Mouse (Mus musculus): ENCODE measurements around the gene Vstm2l. TPM values are rescaled to one million over a fixed set of nuclear protein-coding genes. Genes with fewer than 3 reads are reported as not detected.

Vstm2l gene
- 0.10 TPM in 1 of 2 replicates, not detected in the other for polyA plus RNA-seq (2015; fragmentation: Nextera tagmentation; extraction: Ambion mirVana)

GRCm38 (mm10) chr2:157914105-157914764, at the start of gene Vstm2l:
TSS of gene Vstm2l (plus strand) at chr2:157914653.
- H3K27ac ChIP-seq (replicated peaks): no peak within 1 kb of the TSS
- H3K4me1 ChIP-seq: peaks cover 8% of the 10 kb centered on the region
- peaks cover 95% of the 10 kb centered on the region for H3K27me3 ChIP-seq (replicated peaks)
- no peaks in the 10 kb centered on the region for H3K9me3 ChIP-seq
- H3K36me3 ChIP-seq: no peaks in the 10 kb centered on the region
- H3K4me2 ChIP-seq: peak within 1 kb of the TSS; percentile 66
- H3K9ac ChIP-seq: no peak within 1 kb of the TSS
- ATAC-seq (ENCODE audit: extremely low read depth, insufficient number of reproducible peaks, low FRiP score, low TSS enrichment): no peak
- peak within 1 kb of the TSS; percentile 42 for H3K4me3 ChIP-seq
- WGBS: 3% methylated on average over 60 of the region's 62 CpGs

- Histone ChIP-seq H3K4me3 (no peak overlapping the region), H3K4me2 (no peak overlapping the region), H3K9ac (no peak overlapping the region), H3K27ac (replicated peaks) (no peak overlapping the region), H3K36me3 (peaks cover 11% of the 10 kb centered on the region), H3K4me1 (0 out of 2 replicates have a peak, but pooled peaks cover 3% of the 10 kb centered on the region), H3K9me3 (no peaks in the 10 kb centered on the region), H3K27me3 (replicated peaks) (no peaks in the 10 kb centered on the region)
- WGBS: 81% methylated on average over 3 of the region's 3 CpGs
- no peak for ATAC-seq (ENCODE audit: extremely low read depth, insufficient number of reproducible peaks, low FRiP score, low TSS enrichment)
These were observed 47.3 kb upstream of the Vstm2l start for GRCm38 (mm10) chr2:157867126-157867525.

GRCm38 (mm10) chr2:157870247-157870646, 44.2 kb upstream of the Vstm2l start:
- no peaks in the 10 kb centered on the region for H3K27me3 ChIP-seq (replicated peaks)
- H3K4me3 ChIP-seq: no peak overlapping the region
- no peak overlapping the region for H3K27ac ChIP-seq (replicated peaks)
- WGBS: 77% methylated on average over 6 of the region's 6 CpGs
- no peaks in the 10 kb centered on the region for H3K4me1 ChIP-seq
- no peaks in the 10 kb centered on the region for H3K9me3 ChIP-seq
- peaks cover 18% of the 10 kb centered on the region for H3K36me3 ChIP-seq
- no peak for ATAC-seq (ENCODE audit: extremely low read depth, insufficient number of reproducible peaks, low FRiP score, low TSS enrichment)
- no peak overlapping the region for H3K4me2 ChIP-seq
- no peak overlapping the region for H3K9ac ChIP-seq

- Histone ChIP-seq H3K4me1 (no peaks in the 10 kb centered on the region), H3K4me2 (no peak overlapping the region), H3K4me3 (no peak overlapping the region), H3K9me3 (no peaks in the 10 kb centered on the region), H3K27ac (replicated peaks) (no peak overlapping the region), H3K9ac (no peak overlapping the region), H3K36me3 (peaks cover 22% of the 10 kb centered on the region), H3K27me3 (replicated peaks) (no peaks in the 10 kb centered on the region)
- 60% methylated on average over 6 of the region's 6 CpGs for WGBS
- ATAC-seq (ENCODE audit: extremely low read depth, insufficient number of reproducible peaks, low FRiP score, low TSS enrichment): no peak
These were observed 41.2 kb upstream of the Vstm2l start for GRCm38 (mm10) chr2:157873223-157873622.

GRCm38 (mm10) chr2:157873691-157874090, 40.8 kb upstream of the Vstm2l start:
- no peak overlapping the region for H3K4me2 ChIP-seq
- no peak overlapping the region for H3K27ac ChIP-seq (replicated peaks)
- H3K27me3 ChIP-seq (replicated peaks): no peaks in the 10 kb centered on the region
- no peaks in the 10 kb centered on the region for H3K4me1 ChIP-seq
- H3K9me3 ChIP-seq: no peaks in the 10 kb centered on the region
- ATAC-seq (ENCODE audit: extremely low read depth, insufficient number of reproducible peaks, low FRiP score, low TSS enrichment): no peak
- no peak overlapping the region for H3K9ac ChIP-seq
- no peak overlapping the region for H3K4me3 ChIP-seq
- peaks cover 22% of the 10 kb centered on the region for H3K36me3 ChIP-seq
- WGBS: 79% methylated on average over 1 of the region's 1 CpGs

- Histone ChIP-seq H3K36me3 (peaks cover 22% of the 10 kb centered on the region), H3K9ac (no peak overlapping the region), H3K9me3 (no peaks in the 10 kb centered on the region), H3K4me1 (no peaks in the 10 kb centered on the region), H3K27ac (replicated peaks) (no peak overlapping the region), H3K4me2 (no peak overlapping the region), H3K4me3 (no peak overlapping the region), H3K27me3 (replicated peaks) (no peaks in the 10 kb centered on the region; the same call in 1 of the 2 replicates)
- 77% methylated on average over 8 of the region's 8 CpGs for WGBS
- no peak for ATAC-seq (ENCODE audit: extremely low read depth, insufficient number of reproducible peaks, low FRiP score, low TSS enrichment)
These were observed 39.3 kb upstream of the Vstm2l start for GRCm38 (mm10) chr2:157875111-157875510.

GRCm38 (mm10) chr2:157877394-157877793, 37.1 kb upstream of the Vstm2l start:
- no peak overlapping the region for H3K9ac ChIP-seq
- no peak overlapping the region for H3K27ac ChIP-seq (replicated peaks)
- H3K9me3 ChIP-seq: no peaks in the 10 kb centered on the region
- peaks cover 9% of the 10 kb centered on the region for H3K36me3 ChIP-seq
- no peak overlapping the region for H3K4me3 ChIP-seq
- H3K4me1 ChIP-seq: peaks cover 12% of the 10 kb centered on the region
- no peak for ATAC-seq (ENCODE audit: extremely low read depth, insufficient number of reproducible peaks, low FRiP score, low TSS enrichment)
- no peak overlapping the region for H3K4me2 ChIP-seq
- H3K27me3 ChIP-seq (replicated peaks): peaks cover 3% of the 10 kb centered on the region; the same call in 1 of the 2 replicates
- 87% methylated on average over 3 of the region's 3 CpGs for WGBS

GRCm38 (mm10) chr2:157877967-157878366, 36.5 kb upstream of the Vstm2l start:
- H3K27ac ChIP-seq (replicated peaks): no peak overlapping the region
- no peak overlapping the region for H3K4me3 ChIP-seq
- no peak overlapping the region for H3K4me2 ChIP-seq
- H3K9ac ChIP-seq: no peak overlapping the region
- H3K4me1 ChIP-seq: peaks cover 14% of the 10 kb centered on the region
- peaks cover 3% of the 10 kb centered on the region; the same call in 1 of the 2 replicates for H3K27me3 ChIP-seq (replicated peaks)
- peaks cover 4% of the 10 kb centered on the region; the same call in 1 of the 2 replicates for H3K36me3 ChIP-seq
- ATAC-seq (ENCODE audit: extremely low read depth, insufficient number of reproducible peaks, low FRiP score, low TSS enrichment): no peak
- H3K9me3 ChIP-seq: no peaks in the 10 kb centered on the region
- 45% methylated on average over 5 of the region's 5 CpGs for WGBS

- H3K9ac ChIP-seq: no peak overlapping the region
- no peak overlapping the region for H3K4me3 ChIP-seq
- no peak overlapping the region for H3K27ac ChIP-seq (replicated peaks)
- no peak overlapping the region for H3K4me2 ChIP-seq
- 22% methylated on average over 11 of the region's 11 CpGs for WGBS
- peaks cover 17% of the 10 kb centered on the region for H3K4me1 ChIP-seq
- no peak for ATAC-seq (ENCODE audit: extremely low read depth, insufficient number of reproducible peaks, low FRiP score, low TSS enrichment)
- H3K9me3 ChIP-seq: no peaks in the 10 kb centered on the region
- H3K36me3 ChIP-seq: peaks cover 30% of the 10 kb centered on the region
- H3K27me3 ChIP-seq (replicated peaks): peaks cover 13% of the 10 kb centered on the region
These were observed 32.5 kb upstream of the Vstm2l start for GRCm38 (mm10) chr2:157881939-157882338.

- ATAC-seq (ENCODE audit: extremely low read depth, insufficient number of reproducible peaks, low FRiP score, low TSS enrichment): no peak
- H3K27me3 ChIP-seq (replicated peaks): peaks cover 10% of the 10 kb centered on the region; the same call in 1 of the 2 replicates
- no peak overlapping the region for H3K4me3 ChIP-seq
- WGBS: 60% methylated on average over 10 of the region's 10 CpGs
- H3K36me3 ChIP-seq: peaks cover 35% of the 10 kb centered on the region
- no peak overlapping the region for H3K27ac ChIP-seq (replicated peaks)
- H3K9ac ChIP-seq: no peak overlapping the region
- no peak overlapping the region for H3K4me2 ChIP-seq
- no peaks in the 10 kb centered on the region for H3K9me3 ChIP-seq
- H3K4me1 ChIP-seq: peaks cover 9% of the 10 kb centered on the region
These were observed 27.0 kb upstream of the Vstm2l start for GRCm38 (mm10) chr2:157887275-157888025.

- Histone ChIP-seq H3K9me3 (no peaks in the 10 kb centered on the region), H3K36me3 (peaks cover 12% of the 10 kb centered on the region), H3K27me3 (replicated peaks) (0 out of 2 replicates have a peak, but pooled peaks cover 4% of the 10 kb centered on the region), H3K9ac (no peak overlapping the region), H3K27ac (replicated peaks) (no peak overlapping the region), H3K4me1 (peaks cover 12% of the 10 kb centered on the region), H3K4me2 (no peak overlapping the region), H3K4me3 (no peak overlapping the region)
- WGBS: 71% methylated on average over 6 of the region's 6 CpGs
- no peak for ATAC-seq (ENCODE audit: extremely low read depth, insufficient number of reproducible peaks, low FRiP score, low TSS enrichment)
These were observed 23.3 kb upstream of the Vstm2l start for GRCm38 (mm10) chr2:157891166-157891565.
